Mouse (Mus musculus) right cerebral cortex, postnatal 10 days (tissue): Measurements from ENCODE around the gene Olfr827.

Experiments
- DNase-seq, 2 experiments: peaks; one replicate each; pipeline ENCODE4 v3.0.0; 2021; ENCODE audit warnings: low spot score in 2 of 2

Gene Olfr827

DNA sequence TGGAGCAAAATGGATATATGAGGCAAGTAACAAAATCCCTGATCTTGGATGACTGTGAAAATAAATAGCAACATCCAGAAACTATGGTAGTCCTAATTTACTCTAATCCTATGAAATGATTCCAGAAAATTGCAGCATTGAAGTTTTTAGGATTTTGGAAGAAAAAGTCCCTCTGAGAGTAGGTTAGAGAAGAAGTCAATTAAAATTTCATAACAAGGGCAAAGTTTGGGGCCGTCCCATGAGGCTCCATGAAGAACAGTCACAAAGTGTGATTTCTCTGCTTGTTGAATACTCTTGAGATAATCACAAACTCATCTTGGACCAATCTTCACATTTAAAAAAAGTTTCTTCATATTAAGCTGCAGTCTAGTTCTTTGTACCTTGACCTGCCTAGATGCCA lies at the start of gene Olfr827:
TSS of gene Olfr827 (minus strand) at position 101 of the 400 bp plus-strand sequence.
- no peak for DNase-seq

GRCm38 (mm10) chr10:130263203-130263602 lies 49.0 kb upstream of the Olfr827 start:
- DNase-seq = peak; percentile 58 to 69

DNA sequence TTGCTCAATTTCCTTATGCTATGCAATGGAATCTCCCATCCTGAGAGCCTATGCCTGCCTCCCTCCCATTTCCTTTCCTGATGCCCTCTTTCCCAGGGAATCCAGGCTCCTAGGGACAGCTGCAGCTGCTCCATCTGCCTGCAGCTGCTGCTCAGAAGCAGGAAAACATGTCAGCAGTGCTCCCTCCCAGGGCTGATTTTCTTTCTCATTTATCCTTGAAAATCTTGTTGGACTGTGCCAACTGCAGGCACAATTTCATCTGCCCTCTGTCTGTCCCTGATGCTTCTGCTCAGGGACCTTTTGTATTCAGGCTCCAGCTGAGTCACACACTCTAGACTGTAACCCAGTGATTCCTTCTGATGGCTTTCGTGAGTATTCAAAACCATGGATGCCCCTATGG lies 45.3 kb upstream of the Olfr827 start:
- no peak for DNase-seq

- no peak for DNase-seq
These were observed 30.1 kb upstream of the Olfr827 start for GRCm38 (mm10) chr10:130244271-130244670.

- no peak for DNase-seq
These were observed 24.4 kb upstream of the Olfr827 start for GRCm38 (mm10) chr10:130238318-130239209.

DNA sequence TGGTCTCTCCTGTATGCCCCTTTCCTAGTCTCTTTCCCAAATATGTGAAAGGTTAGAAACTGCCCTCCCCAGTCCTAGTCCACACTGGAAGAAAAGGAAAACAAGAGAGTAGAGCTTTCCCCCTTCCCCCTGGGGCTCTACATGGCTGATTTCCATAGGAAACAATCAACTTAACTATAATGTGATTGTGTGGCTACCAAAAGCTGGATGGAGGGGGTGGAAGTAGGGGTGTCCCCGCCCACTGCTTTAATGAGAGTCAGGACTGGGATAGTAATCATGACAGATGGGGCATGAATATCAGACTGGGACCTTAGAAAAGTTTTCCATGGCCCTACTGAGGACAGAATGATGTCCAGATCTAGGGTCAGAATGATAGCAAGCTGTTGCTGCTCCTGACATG lies 20.4 kb upstream of the Olfr827 start:
- no peak for DNase-seq

DNA sequence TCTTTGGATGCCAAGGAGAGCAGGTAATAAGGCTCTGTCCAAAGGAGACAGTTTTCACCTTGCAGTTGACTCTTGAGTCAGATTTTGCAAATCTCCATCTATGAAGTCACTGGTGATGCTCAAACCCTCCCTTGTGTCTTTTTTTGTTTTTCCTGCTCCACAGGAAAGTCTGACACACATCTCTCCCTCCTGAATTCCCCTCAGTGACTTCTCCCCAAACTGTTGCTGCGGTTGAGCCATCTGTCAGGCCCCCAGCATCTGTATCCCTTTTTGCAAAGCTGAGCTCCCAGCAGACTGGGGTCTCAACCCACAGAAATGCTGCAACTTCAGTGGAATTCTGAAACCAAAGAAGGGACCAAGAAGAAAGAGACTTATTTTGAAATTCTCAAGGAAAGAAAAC lies 17.9 kb upstream of the Olfr827 start:
- no peak for DNase-seq

DNA sequence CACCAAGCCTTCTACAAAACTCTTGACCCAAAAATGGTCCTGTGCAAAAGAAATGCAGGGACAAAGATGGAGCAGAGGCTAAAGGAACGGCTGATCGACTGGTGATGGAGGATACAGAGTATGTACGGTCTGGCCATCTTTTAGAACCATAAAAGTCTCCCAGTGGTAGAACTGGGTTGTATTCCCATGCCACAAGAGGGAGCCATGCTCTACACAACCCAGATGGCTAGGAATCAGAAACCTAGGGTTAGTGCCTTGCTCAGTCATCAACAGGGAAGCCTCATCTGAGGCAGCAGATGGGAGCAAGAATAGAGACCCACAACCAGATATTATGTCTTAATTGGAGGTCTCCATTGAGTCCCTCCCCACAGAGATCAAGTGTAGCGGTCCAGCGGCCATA lies 15.4 kb upstream of the Olfr827 start:
- no peak for DNase-seq

DNA sequence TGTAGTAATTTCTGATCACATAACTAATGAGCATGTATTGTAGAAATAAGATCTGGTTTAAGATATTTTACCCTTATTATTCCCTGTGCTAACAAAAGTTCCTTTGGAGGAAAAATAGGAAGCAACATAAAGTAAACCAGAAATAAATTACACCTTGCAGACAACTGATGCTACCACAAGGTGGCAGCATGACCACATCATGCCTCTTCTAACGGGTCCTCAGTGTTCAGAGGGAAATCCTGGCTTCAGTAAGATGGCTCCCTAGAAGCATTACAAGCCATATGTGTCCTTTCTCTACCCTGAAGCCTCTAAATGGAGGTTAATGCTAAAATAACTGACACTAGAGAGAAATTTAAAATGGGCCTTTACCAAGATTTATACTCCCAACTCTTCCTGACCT lies 14.0 kb upstream of the Olfr827 start:
- peak; percentile 58 to 70 for DNase-seq

- no peak for DNase-seq
These were observed 10.8 kb upstream of the Olfr827 start for GRCm38 (mm10) chr10:130225034-130225433.

- DNase-seq = no peak
These were observed 30.1 kb downstream of the Olfr827 start, which contains the start of gene Olfr826 for GRCm38 (mm10) chr10:130184086-130184485. Gene Olfr826, minus strand, starts transcription at chr10:130184186.

GRCm38 (mm10) chr10:130166666-130167065 lies 47.5 kb downstream of the Olfr827 start, which contains the start of gene Olfr825:
Gene Olfr825, minus strand, starts transcription at chr10:130166766.
- DNase-seq = no peak

GRCm38 (mm10) chr10:130165196-130165595 lies 49.0 kb downstream of the Olfr827 start:
- DNase-seq = no peak
